Comparison of ENCODE assay signal across 10 mouse cellular contexts in the genomic region with DNA sequence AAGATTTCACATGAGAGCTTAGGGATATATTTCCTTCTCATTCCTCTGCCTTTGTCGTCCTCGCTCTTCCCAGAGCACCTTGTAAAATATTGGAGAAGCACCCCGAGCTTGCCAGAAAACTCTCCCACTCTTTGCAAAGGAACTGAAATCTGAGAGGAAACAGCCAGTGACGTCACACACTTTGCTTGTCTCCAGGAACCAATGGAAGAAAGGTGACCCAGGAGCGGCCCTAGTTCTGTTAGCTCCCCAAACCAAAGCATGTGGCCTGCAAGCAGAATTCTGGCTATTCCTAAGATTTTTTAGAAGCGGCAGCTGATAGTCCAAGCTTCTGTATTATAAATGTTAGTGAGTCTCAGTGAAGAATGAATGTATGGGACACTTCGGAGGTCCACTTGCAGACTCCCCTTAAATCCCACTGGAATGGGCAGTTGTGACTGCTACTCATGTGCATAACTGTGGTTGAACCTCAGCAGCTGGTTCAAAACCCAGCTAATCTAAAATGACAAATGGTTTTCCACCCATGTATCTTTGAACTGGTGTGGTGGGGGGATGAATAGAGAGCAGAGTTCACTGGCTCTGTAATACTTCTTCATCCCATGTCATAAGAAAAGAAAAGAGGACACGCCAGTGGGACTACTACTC. TPM values are rescaled to one million over a fixed set of nuclear protein-coding genes. Genes with fewer than 3 reads are reported as not detected.
A peak's percentile ranks its signal among the peaks of the same experiment; 100 is the strongest.
DNase-seq lines count a peak whose midpoint lies in the region; ATAC-seq and TF ChIP-seq lines count a peak whose summit lies in the region.
"Had no signal": no experiment of that assay in that cellular context is flagged by ENCODE, and none has a peak within 500 bp of the region (broad histone marks: within the 10 kb centered on the region; RNA-seq: fewer than 3 reads in every experiment).

No protein-coding gene starts in this region.

- no peaks in the 10 kb centered on the region for H3K9me3 ChIP-seq in forebrain, embryonic 14.5 days (replicated peaks; ENCODE audit: control insufficient read depth, low read length)
- no peaks in the 10 kb centered on the region for H3K9me3 ChIP-seq in forebrain, embryonic 10.5 days
- no peaks in the 10 kb centered on the region for H3K9me3 ChIP-seq in limb, embryonic 14.5 days (ENCODE audit: control insufficient read depth, low read length)
- no peaks in the 10 kb centered on the region for H3K9me3 ChIP-seq in neural tube, embryonic 15.5 days (replicated peaks)
- H3K9me3 ChIP-seq: heart, embryonic 12.5 days; liver, embryonic 15.5 days had no signal

- TF ChIP-seq POLR2A in limb, embryonic 14.5 days (IDR thresholded peaks at IDR 0.05; ENCODE audit: borderline replicate concordance, extremely low read depth, insufficient read depth, insufficient read length): no peak

- H3K36me3 ChIP-seq in forebrain, embryonic 14.5 days (ENCODE audit: control insufficient read depth, insufficient read depth, low read length): no peaks in the 10 kb centered on the region
- no peaks in the 10 kb centered on the region for H3K36me3 ChIP-seq in forebrain, embryonic 10.5 days (replicated peaks)
- no peaks in the 10 kb centered on the region for H3K36me3 ChIP-seq in limb, embryonic 14.5 days (ENCODE audit: control insufficient read depth, insufficient read depth, low read length)
- no peaks in the 10 kb centered on the region for H3K36me3 ChIP-seq in neural tube, embryonic 15.5 days
- H3K36me3 ChIP-seq: heart, embryonic 12.5 days; liver, embryonic 15.5 days had no signal

- no peak overlapping the region; the same call in 1 of the 2 replicates for H3K4me2 ChIP-seq in forebrain, embryonic 14.5 days (ENCODE audit: low read length)
- no peak overlapping the region for H3K4me2 ChIP-seq in limb, embryonic 14.5 days (replicated peaks; ENCODE audit: low read depth, low read length, severe bottlenecking)
- H3K4me2 ChIP-seq in neural tube, embryonic 15.5 days: peak overlapping the region; percentile 82

- 62% methylated on average over 8 of the region's 8 CpGs for WGBS in forebrain, embryonic 14.5 days
- WGBS in forebrain, embryonic 10.5 days: 48% methylated on average over 8 of the region's 8 CpGs
- WGBS in limb, embryonic 14.5 days: 32% methylated on average over 8 of the region's 8 CpGs
- WGBS in neural tube, embryonic 15.5 days: 45% methylated on average over 8 of the region's 8 CpGs

- peaks cover 21% of the 10 kb centered on the region for H3K27me3 ChIP-seq in forebrain, embryonic 14.5 days (replicated peaks; ENCODE audit: control insufficient read depth, insufficient read depth, low read length)
- peaks cover 88% of the 10 kb centered on the region for H3K27me3 ChIP-seq in forebrain, embryonic 10.5 days (ENCODE audit: poor library complexity, severe bottlenecking)
- peaks cover 46% of the 10 kb centered on the region for H3K27me3 ChIP-seq in limb, embryonic 14.5 days (ENCODE audit: control insufficient read depth, insufficient read depth, low read length)
- no peaks in the 10 kb centered on the region for H3K27me3 ChIP-seq in neural tube, embryonic 15.5 days (replicated peaks)

- H3K4me3 ChIP-seq in forebrain, embryonic 14.5 days (ENCODE audit: low read depth, low read length): 0 out of 2 replicates have a peak overlapping the region, but pooled peaks have one; percentile 45
- no peak overlapping the region for H3K4me3 ChIP-seq in forebrain, embryonic 10.5 days
- no peak overlapping the region for H3K4me3 ChIP-seq in limb, embryonic 14.5 days (replicated peaks; ENCODE audit: low read length)
- H3K4me3 ChIP-seq in neural tube, embryonic 15.5 days (replicated peaks): peak overlapping the region; percentile 53

- DNase-seq in forebrain, embryonic 14.5 days (ENCODE audit: low spot score): peak; percentile 35
- no peak for DNase-seq in forebrain, embryonic 10.5 days (ENCODE audit: extremely low spot score, low spot score)
- DNase-seq in retina, postnatal 1 day: peak; percentile 24
- DNase-seq in retina, embryonic 14.5 days (ENCODE audit: low spot score): no peak
- DNase-seq in limb, embryonic 14.5 days (ENCODE audit: low spot score): peak; percentile 76
- no peak for DNase-seq in Muller cell, postnatal 12 days (ENCODE audit: inconsistent ontology term)
- no peak for DNase-seq in urinary bladder, postnatal 25 days (ENCODE audit: low spot score)

- no peak for ATAC-seq in forebrain, embryonic 14.5 days
- no peak for ATAC-seq in limb, embryonic 14.5 days (ENCODE audit: low FRiP score, low read depth)
- ATAC-seq in neural tube, embryonic 15.5 days (ENCODE audit: low FRiP score): no peak

- H3K4me1 ChIP-seq in forebrain, embryonic 14.5 days (ENCODE audit: control insufficient read depth, insufficient read depth, low read length): peaks cover 22% of the 10 kb centered on the region
- H3K4me1 ChIP-seq in forebrain, embryonic 10.5 days: peaks cover 57% of the 10 kb centered on the region
- H3K4me1 ChIP-seq in limb, embryonic 14.5 days (ENCODE audit: control insufficient read depth, insufficient read depth, low read length): peaks cover 44% of the 10 kb centered on the region
- H3K4me1 ChIP-seq in neural tube, embryonic 15.5 days: peaks cover 77% of the 10 kb centered on the region

- H3K9ac ChIP-seq in forebrain, embryonic 14.5 days (ENCODE audit: low read length): no peak overlapping the region
- no peak overlapping the region for H3K9ac ChIP-seq in limb, embryonic 14.5 days (ENCODE audit: low read depth, low read length, severe bottlenecking)
- 0 out of 2 replicates have a peak overlapping the region, but pooled peaks have one; percentile 34 for H3K9ac ChIP-seq in neural tube, embryonic 15.5 days (replicated peaks)
- H3K9ac ChIP-seq: liver, embryonic 15.5 days had no signal

- no peak overlapping the region for H3K27ac ChIP-seq in forebrain, embryonic 14.5 days (ENCODE audit: low read depth, low read length)
- H3K27ac ChIP-seq in forebrain, embryonic 10.5 days: no peak overlapping the region
- no peak overlapping the region for H3K27ac ChIP-seq in limb, embryonic 14.5 days (replicated peaks; ENCODE audit: low read depth, low read length)
- H3K27ac ChIP-seq in neural tube, embryonic 15.5 days (replicated peaks): peak overlapping the region; percentile 82; the same call in 1 of the 2 replicates
- H3K27ac ChIP-seq: liver, embryonic 15.5 days had no signal

RNA-seq across cellular contexts. Expression of a gene that starts 3.4 kb away (rescaled TPM):
- polyA plus RNA-seq in forebrain, embryonic 14.5 days (2014; fragmentation: Nextera tagmentation; extraction: Ambion mirVana): 11.6 and 13.1 TPM in 2 replicates
- 5.2 and 6.3 TPM in 2 replicates for polyA plus RNA-seq in forebrain, embryonic 10.5 days (2016; fragmentation: Nextera tagmentation; extraction: Ambion mirVana)
- 19.5 and 20.3 TPM in 2 replicates for polyA plus RNA-seq in limb, embryonic 14.5 days (2012; rRNA removed)
- 18.5 and 19.9 TPM in 2 replicates for polyA plus RNA-seq in limb, embryonic 14.5 days (2014; fragmentation: Nextera tagmentation; extraction: Ambion mirVana)
- polyA plus RNA-seq in neural tube, embryonic 15.5 days (2015; fragmentation: Nextera tagmentation; extraction: Ambion mirVana): 65.1 and 70.0 TPM in 2 replicates

RNA-seq across cellular contexts. Expression of a gene that starts 59.5 kb away (rescaled TPM):
- polyA plus RNA-seq in forebrain, embryonic 14.5 days (2014; fragmentation: Nextera tagmentation; extraction: Ambion mirVana): not detected in 2 replicates
- not detected in 2 replicates for polyA plus RNA-seq in forebrain, embryonic 10.5 days (2016; fragmentation: Nextera tagmentation; extraction: Ambion mirVana)
- polyA plus RNA-seq in limb, embryonic 14.5 days (2012; rRNA removed): not detected in 2 replicates
- polyA plus RNA-seq in limb, embryonic 14.5 days (2014; fragmentation: Nextera tagmentation; extraction: Ambion mirVana): not detected in 2 replicates
- not detected in 2 replicates for polyA plus RNA-seq in neural tube, embryonic 15.5 days (2015; fragmentation: Nextera tagmentation; extraction: Ambion mirVana)
- polyA plus RNA-seq: heart, embryonic 12.5 days; liver, embryonic 15.5 days had no signal

Comparison
In these comparisons a context has a peak if more than half of its experiments do, and no peak if none do; other contexts are left out.
1. DNase-seq: peak in forebrain, embryonic 14.5 days (single experiment), retina, postnatal 1 day (single experiment) and limb, embryonic 14.5 days (single experiment); none in forebrain, embryonic 10.5 days (single experiment), retina, embryonic 14.5 days (single experiment), Muller cell, postnatal 12 days (single experiment) and urinary bladder, postnatal 25 days (single experiment).
2. H3K4me3 ChIP-seq: peak in forebrain, embryonic 14.5 days (single experiment) and neural tube, embryonic 15.5 days (single experiment); none in forebrain, embryonic 10.5 days (single experiment) and limb, embryonic 14.5 days (single experiment).